36 mouse cellular contexts compared by ENCODE assay signal in genomic region chr8:69544511-69544910, GRCm38 (mm10). TPM values are rescaled to one million over a fixed set of nuclear protein-coding genes. Genes with fewer than 3 reads are reported as not detected.
DNase-seq lines count a peak whose midpoint lies in the region; TF ChIP-seq lines count a peak whose summit lies in the region.
"Not testable (repeated sequence)": the region's sequence is repeated elsewhere in the genome, so short reads cannot be mapped to it uniquely, and the experiment has no call there.
"Had no signal": no experiment of that assay in that cellular context is flagged by ENCODE, and none has a peak within 500 bp of the region (broad histone marks: within the 10 kb centered on the region; RNA-seq: fewer than 3 reads in every experiment).

No protein-coding gene starts in this region.

- WGBS in cerebellum, adult 2 months: 52% methylated on average over 13 of the region's 13 CpGs

- H3K9ac ChIP-seq in CH12.LX (ENCODE audit: insufficient read depth, low read depth): not testable (repeated sequence)

- H3K36me3 ChIP-seq in CH12.LX (replicated peaks in 1 of 2; ENCODE audit: control insufficient read depth in 1 of 2, insufficient read depth in 1 of 2, low read length in 1 of 2): not testable (repeated sequence)

- DNase-seq in CH12.LX (ENCODE audit: extremely low read depth): not testable (repeated sequence)
- peak; percentile 37 for DNase-seq in adrenal gland, adult 8-10 months
- peak; percentile 24 to 44 for DNase-seq in cerebellum, adult 2 months
- DNase-seq in gastrocnemius, postnatal 25 days: peak; percentile 12
- peak; percentile 24 to 37 for DNase-seq in kidney, adult 8-10 months
- peak; percentile 26 to 32 for DNase-seq in left cerebral cortex, adult 2 months (ENCODE audit: extremely low spot score in 1 of 2, low spot score in 2 of 2)
- peak; percentile 31 for DNase-seq in lung, postnatal 14 days
- peak; percentile 33 for DNase-seq in urinary bladder, adult 2 months (ENCODE audit: low spot score)

- H3K9me3 ChIP-seq in CH12.LX (replicated peaks; ENCODE audit: low read length): not testable (repeated sequence)

- H3K4me2 ChIP-seq in CH12.LX (ENCODE audit: insufficient read depth, low read depth, poor library complexity, severe bottlenecking): peak overlapping the region; percentile 50; the same call in 1 of the 2 replicates

- dilution Hi-C loops in CH12.LX (cut with MboI; ENCODE audit: extremely low pct_ligation_motif_present, extremely low pct_unique_long_range_greater_than_20kb, low sequenced_read_pairs): not testable (repeated sequence)

- not testable (repeated sequence) for H3K4me1 ChIP-seq in CH12.LX (ENCODE audit: control insufficient read depth in 1 of 2, insufficient read depth in 2 of 2); cerebellum, adult 2 months (ENCODE audit: control insufficient read depth, insufficient read depth, low read length)

- intact Hi-C loops in left cerebral cortex, adult 2 months (cut with DNase I): not testable (repeated sequence)

- TF ChIP-seq RAD21 in CH12.LX (IDR thresholded peaks at IDR 0.05; ENCODE audit: low read depth, low read length): not testable (repeated sequence)

- in situ Hi-C loops in CH12.LX (cut with MboI; ENCODE audit: low pct_ligation_motif_present, low pct_unique_long_range_greater_than_20kb, low sequenced_read_pairs): loop anchor here (25.0 kb wide), 1 partner anchor 207 kb away; no protein-coding TSS in a partner anchor

- H3K27me3 ChIP-seq in CH12.LX (replicated peaks); cerebellum, adult 2 months (ENCODE audit: control insufficient read depth, insufficient read depth, low read length): not testable (repeated sequence)

- TF ChIP-seq POLR2A in CH12.LX (IDR thresholded peaks at IDR 0.05; ENCODE audit: low read depth, low read length); cerebellum, adult 2 months (IDR thresholded peaks at IDR 0.05; ENCODE audit: borderline replicate concordance, insufficient read depth, low read length): not testable (repeated sequence)

- TF ChIP-seq CTCF in CH12.LX (conservative IDR thresholded peaks at IDR 0.05 in 1 of 2, IDR thresholded peaks at IDR 0.05 in 1 of 2; ENCODE audit: low read depth in 2 of 2, low read length in 2 of 2); cerebellum, adult 2 months (IDR thresholded peaks at IDR 0.05; ENCODE audit: borderline replicate concordance, insufficient read depth, low read depth, low read length); left cerebral cortex, adult 2 months (IDR thresholded peaks at IDR 0.05): not testable (repeated sequence)

- H3K27ac ChIP-seq in CH12.LX (ENCODE audit: insufficient read depth, low read depth); cerebellum, adult 2 months (ENCODE audit: insufficient read depth, low read length); left cerebral cortex, adult 2 months: not testable (repeated sequence)

- H3K4me3 ChIP-seq in CH12.LX (replicated peaks in 1 of 3; ENCODE audit: low read depth in 2 of 3, low read length in 2 of 3, poor library complexity in 1 of 3); cerebellum, adult 2 months (replicated peaks; ENCODE audit: insufficient read depth, low read depth, low read length); left cerebral cortex, adult 2 months: not testable (repeated sequence)

- H3K79me2 ChIP-seq in CH12.LX (replicated peaks; ENCODE audit: control insufficient read depth, extremely low read depth, insufficient read depth, poor library complexity, severe bottlenecking): not testable (repeated sequence)

- TF ChIP-seq EP300 in CH12.LX (IDR thresholded peaks at IDR 0.05; ENCODE audit: low read length): not testable (repeated sequence)

RNA-seq across cellular contexts. Expression of gene Gm7697, which starts 21.7 kb away (rescaled TPM):
- total RNA-seq in CH12.LX (2012; rRNA removed) (not detected in 2 replicates), CH12.LX (2014; rRNA removed) (not detected in 2 replicates)
- polyA plus RNA-seq in CH12.LX (2012; ENCODE audit: insufficient read length, low read depth): not detected in 2 replicates
- total RNA-seq in adrenal gland, adult 8-10 months (2022): under 1 TPM in 1 of 4 experiments, not detected in 3; 0.18 TPM
- 0.14 TPM in 1 of 2 replicates, not detected in the other for polyA plus RNA-seq in cerebellum, adult 2 months (2012; rRNA removed)
- total RNA-seq in gastrocnemius, postnatal 25 days (2021): not detected
- total RNA-seq in left cerebral cortex, adult 2 months (2021): not detected
- not detected in 2 replicates for polyA plus RNA-seq in urinary bladder, adult 2 months (2012; rRNA removed)
- total RNA-seq: adrenal gland, adult 18-20 months; G1E; gastrocnemius, postnatal 36 days; heart, adult 2 months; heart, postnatal 4 days; left cerebral cortex, adult 18-20 months; left cerebral cortex, postnatal 25 days; megakaryocyte, adult 5-6 weeks; midbrain, postnatal 0 days had no signal
- polyA plus RNA-seq: C2C12; embryonic facial prominence, embryonic 12.5 days; forebrain, embryonic 14.5 days; G1E; heart, adult 2 months; heart, embryonic 12.5 days; heart, postnatal 0 days; hindbrain, embryonic 13.5 days; intestine, embryonic 16.5 days; kidney, postnatal 0 days; large intestine, adult 2 months; limb, embryonic 12.5 days; liver, embryonic 11.5 days; liver, embryonic 16.5 days; lung, postnatal 0 days; midbrain, embryonic 12.5 days; midbrain, postnatal 0 days; myocyte; neural tube, embryonic 12.5 days; Patski; spleen, adult 2 months; stomach, postnatal 0 days had no signal
